15 mouse cellular contexts compared by ENCODE assay signal in the genomic region with DNA sequence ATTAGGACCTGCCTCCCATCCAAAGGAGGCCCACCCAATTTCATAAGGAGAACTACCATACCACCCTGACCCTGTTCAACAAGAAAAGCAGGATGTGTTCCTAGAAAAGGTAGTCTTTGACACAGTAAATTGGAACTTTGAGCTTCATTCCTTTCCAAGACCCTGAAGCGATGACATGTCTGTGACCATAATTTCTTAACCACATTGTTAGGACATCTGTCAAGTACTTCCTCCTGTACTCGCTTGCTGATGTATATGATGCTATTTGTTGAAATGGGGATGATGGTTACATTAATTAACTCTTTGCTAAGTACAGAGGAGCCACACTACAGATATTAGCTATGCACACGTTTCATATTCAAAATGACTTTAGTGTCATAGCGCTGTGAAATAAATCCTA.
"Had no signal": no experiment of that assay in that cellular context is flagged by ENCODE, and none has a peak within 500 bp of the region (broad histone marks: within the 10 kb centered on the region; RNA-seq: fewer than 3 reads in every experiment).

No protein-coding gene starts in this region.

- ATAC-seq: liver, postnatal 0 days; lung, postnatal 0 days; midbrain, embryonic 13.5 days; midbrain, embryonic 16.5 days had no signal

- DNase-seq: liver, postnatal 0 days; lung, adult 2 months; lung, postnatal 14 days; lung, postnatal 36 days; retina, postnatal 1 day; right cerebral cortex, adult 18-20 months; right cerebral cortex, postnatal 25 days; right cerebral cortex, postnatal 4 days; spleen, adult 18-20 months; thymus, adult 18-20 months; thymus, postnatal 14 days; thymus, postnatal 36 days had no signal
